ENCODE assay signal across 16 mouse cellular contexts in genomic region chr5:44159231-44159630, GRCm38 (mm10). TPM values are rescaled to one million over a fixed set of nuclear protein-coding genes. Genes with fewer than 3 reads are reported as not detected.
DNase-seq lines count a peak whose midpoint lies in the region; ATAC-seq lines count a peak whose summit lies in the region.
"Had no signal": no experiment of that assay in that cellular context is flagged by ENCODE, and none has a peak within 500 bp of the region (broad histone marks: within the 10 kb centered on the region; RNA-seq: fewer than 3 reads in every experiment).

No protein-coding gene starts in this region.

- no peaks in the 10 kb centered on the region for H3K27me3 ChIP-seq in intestine, embryonic 15.5 days (replicated peaks)
- no peaks in the 10 kb centered on the region for H3K27me3 ChIP-seq in intestine, embryonic 16.5 days (replicated peaks; ENCODE audit: control insufficient read depth, insufficient read depth, low read length)
- H3K27me3 ChIP-seq: embryonic facial prominence, embryonic 12.5 days; forebrain, embryonic 13.5 days; forebrain, embryonic 15.5 days had no signal

- H3K4me2 ChIP-seq in intestine, embryonic 15.5 days (replicated peaks), result no peak overlapping the region
- H3K4me2 ChIP-seq in intestine, embryonic 16.5 days (ENCODE audit: low read depth, low read length), result no peak overlapping the region
- H3K4me2 ChIP-seq: embryonic facial prominence, embryonic 12.5 days; forebrain, embryonic 13.5 days; forebrain, embryonic 15.5 days had no signal

- peak; percentile 30 for DNase-seq in cerebellum, adult 8-10 months
- DNase-seq in cerebellum, adult 11-12 months, result no peak
- DNase-seq in cerebellum, postnatal 25 days, result peak; percentile 44 to 58
- DNase-seq in cerebellum, adult 9-11 months, result no peak
- DNase-seq in neural tube, embryonic 10.5 days (ENCODE audit: extremely low spot score, low spot score), result no peak
- DNase-seq: adrenal gland, adult 2 months; adrenal gland, postnatal 10 days; adrenal gland, postnatal 25 days; forebrain, postnatal 0 days had no signal

- 0 out of 2 replicates have a peak, but pooled peaks cover 3% of the 10 kb centered on the region for H3K4me1 ChIP-seq in intestine, embryonic 15.5 days (replicated peaks)
- H3K4me1 ChIP-seq in intestine, embryonic 16.5 days (ENCODE audit: control insufficient read depth, insufficient read depth, low read length), result peaks cover 4% of the 10 kb centered on the region; the same call in 1 of the 2 replicates
- H3K4me1 ChIP-seq: embryonic facial prominence, embryonic 10.5 days; embryonic facial prominence, embryonic 12.5 days; forebrain, embryonic 13.5 days; forebrain, embryonic 15.5 days had no signal

- H3K4me3 ChIP-seq in intestine, embryonic 15.5 days (replicated peaks), result no peak overlapping the region
- no peak overlapping the region for H3K4me3 ChIP-seq in intestine, embryonic 16.5 days (ENCODE audit: low read length)
- H3K4me3 ChIP-seq: embryonic facial prominence, embryonic 10.5 days; embryonic facial prominence, embryonic 12.5 days; forebrain, embryonic 13.5 days; forebrain, embryonic 15.5 days had no signal

- H3K36me3 ChIP-seq in intestine, embryonic 15.5 days, result no peaks in the 10 kb centered on the region
- no peaks in the 10 kb centered on the region for H3K36me3 ChIP-seq in intestine, embryonic 16.5 days (ENCODE audit: control insufficient read depth, insufficient read depth, low read length)
- H3K36me3 ChIP-seq: embryonic facial prominence, embryonic 10.5 days; embryonic facial prominence, embryonic 12.5 days; forebrain, embryonic 15.5 days had no signal

- no peak overlapping the region for H3K9ac ChIP-seq in intestine, embryonic 15.5 days
- H3K9ac ChIP-seq in intestine, embryonic 16.5 days (ENCODE audit: low read depth, low read length), result no peak overlapping the region
- H3K9ac ChIP-seq: embryonic facial prominence, embryonic 12.5 days; forebrain, embryonic 13.5 days; forebrain, embryonic 15.5 days; forebrain, postnatal 0 days had no signal

- WGBS in intestine, embryonic 15.5 days, result 90% methylated on average over 2 of the region's 2 CpGs
- 84% methylated on average over 2 of the region's 2 CpGs for WGBS in intestine, embryonic 16.5 days

- H3K9me3 ChIP-seq in intestine, embryonic 15.5 days, result no peaks in the 10 kb centered on the region
- H3K9me3 ChIP-seq in intestine, embryonic 16.5 days (ENCODE audit: control insufficient read depth, low read length), result no peaks in the 10 kb centered on the region
- H3K9me3 ChIP-seq: embryonic facial prominence, embryonic 10.5 days; embryonic facial prominence, embryonic 12.5 days; forebrain, embryonic 13.5 days; forebrain, embryonic 15.5 days had no signal

- no peak overlapping the region for H3K27ac ChIP-seq in intestine, embryonic 15.5 days
- H3K27ac ChIP-seq in intestine, embryonic 16.5 days (ENCODE audit: low read length), result no peak overlapping the region
- H3K27ac ChIP-seq: embryonic facial prominence, embryonic 10.5 days; embryonic facial prominence, embryonic 12.5 days; forebrain, embryonic 13.5 days; forebrain, embryonic 15.5 days had no signal

- peak; percentile 31 for ATAC-seq in intestine, embryonic 15.5 days
- no peak for ATAC-seq in intestine, embryonic 16.5 days
- ATAC-seq: forebrain, embryonic 13.5 days; forebrain, embryonic 15.5 days; forebrain, postnatal 0 days had no signal

RNA-seq across cellular contexts. Expression of gene Prom1, which starts 57.4 kb away (rescaled TPM):
- 38.2 and 39.6 TPM in 2 replicates for polyA plus RNA-seq in intestine, embryonic 15.5 days (2015; fragmentation: Nextera tagmentation; extraction: Ambion mirVana)
- 37.6 and 39.9 TPM in 2 replicates for polyA plus RNA-seq in intestine, embryonic 16.5 days (2015; fragmentation: Nextera tagmentation; extraction: Ambion mirVana)
- polyA plus RNA-seq: C2C12 had no signal

Comparison
In these comparisons a context has a peak if more than half of its experiments do, and no peak if none do; other contexts are left out.
1. DNase-seq: peak in cerebellum, adult 8-10 months (single experiment) and cerebellum, postnatal 25 days (2 of 2); none in cerebellum, adult 11-12 months (single experiment), cerebellum, adult 9-11 months (single experiment) and neural tube, embryonic 10.5 days (single experiment).